Mouse (Mus musculus) lung, postnatal 25 days (tissue): Measurements from ENCODE around the gene Tanc1.
"Not testable (repeated sequence)": the region's sequence is repeated elsewhere in the genome, so short reads cannot be mapped to it uniquely, and the experiment has no call there.

Experiments
- DNase-seq: peaks from one replicate; pipeline ENCODE4 v3.0.0; 2022; ENCODE audit warnings: low spot score

Gene Tanc1

GRCm38 (mm10) chr2:59611831-59612732 is at the start of gene Tanc1:
Tanc1 (plus strand) TSS chr2:59612042.
- peak; percentile 91 for DNase-seq

DNA sequence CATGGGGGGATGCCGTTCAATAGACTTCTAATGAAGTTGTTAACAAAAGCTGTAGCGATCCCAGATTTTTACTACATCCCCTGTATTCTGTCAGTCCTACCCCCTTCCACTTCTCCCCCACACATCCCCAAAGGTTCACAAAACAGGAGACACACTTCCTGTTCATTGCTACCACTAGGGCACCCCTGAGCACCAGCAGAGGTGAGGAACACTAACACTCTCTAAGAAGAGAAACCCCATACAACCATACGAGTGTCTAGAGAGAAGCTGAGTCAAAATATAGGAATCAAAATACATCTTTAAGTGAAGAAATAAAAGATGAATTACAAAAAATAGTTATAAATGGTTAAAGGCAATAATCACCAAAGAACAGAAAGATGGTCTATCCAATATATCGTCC is 49.6 kb upstream of the Tanc1 start:
- no peak for DNase-seq

GRCm38 (mm10) chr2:59562696-59563095 is 49.1 kb upstream of the Tanc1 start:
- DNase-seq, result no peak

- DNase-seq, result not testable (repeated sequence)
Observed at GRCm38 (mm10) chr2:59564029-59564611, 47.7 kb upstream of the Tanc1 start.

DNA sequence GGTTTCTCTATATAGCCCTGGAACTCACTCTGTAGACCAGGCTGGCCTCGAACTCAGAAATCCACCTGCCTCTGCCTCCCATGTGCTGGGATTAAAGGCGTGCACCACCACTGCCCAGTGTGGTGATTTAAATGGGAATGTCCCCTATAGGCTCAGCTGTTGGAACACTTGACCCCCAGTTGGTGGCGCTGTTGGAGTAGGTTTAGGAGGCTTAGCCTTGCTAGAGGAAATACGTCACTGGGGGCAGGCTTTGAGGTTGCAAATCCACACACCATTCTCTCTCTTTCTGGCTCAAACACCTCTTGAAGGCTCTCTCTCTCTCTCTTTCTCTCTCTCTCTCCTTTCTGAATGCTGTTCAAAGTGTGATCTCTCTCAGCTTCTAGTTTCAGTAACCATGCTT is 46.9 kb upstream of the Tanc1 start:
- DNase-seq, result no peak

- DNase-seq, result no peak
Observed at GRCm38 (mm10) chr2:59580939-59581338, 30.9 kb upstream of the Tanc1 start.

DNA sequence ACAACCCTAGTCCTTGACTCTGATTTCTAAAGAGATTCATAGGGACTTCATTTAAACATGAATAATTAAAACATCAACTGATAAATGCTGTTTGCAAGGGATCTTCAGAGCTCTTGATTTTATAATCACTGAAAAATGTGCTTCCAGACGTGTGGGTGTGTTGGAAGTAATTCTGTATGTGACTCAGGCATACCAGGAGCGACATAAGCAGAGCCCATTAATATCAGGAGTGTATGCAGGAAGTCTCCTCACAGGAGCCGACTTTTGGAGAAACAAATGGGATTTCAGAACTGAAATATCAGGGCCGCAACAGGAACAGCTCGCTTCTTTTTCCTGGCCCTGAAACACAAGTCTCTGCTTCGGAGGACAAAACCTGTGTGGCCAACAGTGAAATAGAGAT is 27.9 kb upstream of the Tanc1 start:
- no peak for DNase-seq

- DNase-seq, result no peak
Observed at GRCm38 (mm10) chr2:59587387-59588095, 24.3 kb upstream of the Tanc1 start.

- no peak for DNase-seq
Observed at GRCm38 (mm10) chr2:59588096-59588405, 23.8 kb upstream of the Tanc1 start.

DNA sequence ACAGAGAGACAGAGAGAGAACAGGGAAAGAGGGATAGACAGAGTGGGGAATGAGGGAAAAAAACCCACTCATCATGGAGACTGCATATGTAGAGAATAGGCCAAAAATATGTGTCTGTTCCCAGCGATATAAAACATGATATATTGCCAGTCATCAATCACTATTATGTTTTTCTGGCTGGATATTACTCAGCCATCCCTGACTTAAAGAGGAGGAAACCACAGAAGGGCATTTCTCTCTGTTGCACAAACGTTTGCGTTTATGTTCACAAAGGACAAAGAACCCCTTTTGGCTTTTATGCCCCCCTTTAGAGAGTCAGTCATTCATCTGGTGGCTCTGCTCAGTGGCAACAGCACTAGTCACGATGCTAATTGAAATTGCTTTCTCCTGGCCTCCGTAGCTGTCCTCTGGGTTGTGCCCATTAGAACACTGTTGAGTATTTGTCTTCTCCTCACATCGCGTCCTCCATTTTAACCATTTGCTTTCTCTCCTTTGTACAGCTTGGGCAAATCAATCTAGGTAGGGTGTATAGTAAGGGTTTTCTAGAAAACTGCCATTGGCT is 18.4 kb upstream of the Tanc1 start:
- DNase-seq, result no peak

GRCm38 (mm10) chr2:59594095-59594494 is 17.7 kb upstream of the Tanc1 start:
- no peak for DNase-seq

GRCm38 (mm10) chr2:59596545-59596944 is 15.3 kb upstream of the Tanc1 start:
- DNase-seq, result no peak

DNA sequence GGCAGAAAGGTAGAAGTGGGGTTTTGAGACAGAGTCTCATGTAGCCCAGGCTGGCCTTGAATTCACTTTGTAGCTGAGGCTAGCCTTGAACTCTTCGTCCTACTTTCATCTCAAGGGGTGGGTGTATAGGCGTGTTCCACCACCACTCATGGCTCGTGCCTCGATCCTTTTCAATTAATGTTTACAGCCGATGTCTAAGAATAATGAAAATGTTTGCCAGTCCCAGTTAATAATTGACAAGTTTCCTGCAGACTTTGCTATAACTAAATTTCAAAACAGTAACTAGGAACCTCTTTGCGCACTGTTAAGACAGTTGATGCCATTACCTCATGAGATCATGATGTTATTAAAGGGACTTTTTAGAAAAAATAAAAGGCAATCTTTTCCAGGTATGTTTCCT is 13.6 kb upstream of the Tanc1 start:
- DNase-seq, result no peak

DNA sequence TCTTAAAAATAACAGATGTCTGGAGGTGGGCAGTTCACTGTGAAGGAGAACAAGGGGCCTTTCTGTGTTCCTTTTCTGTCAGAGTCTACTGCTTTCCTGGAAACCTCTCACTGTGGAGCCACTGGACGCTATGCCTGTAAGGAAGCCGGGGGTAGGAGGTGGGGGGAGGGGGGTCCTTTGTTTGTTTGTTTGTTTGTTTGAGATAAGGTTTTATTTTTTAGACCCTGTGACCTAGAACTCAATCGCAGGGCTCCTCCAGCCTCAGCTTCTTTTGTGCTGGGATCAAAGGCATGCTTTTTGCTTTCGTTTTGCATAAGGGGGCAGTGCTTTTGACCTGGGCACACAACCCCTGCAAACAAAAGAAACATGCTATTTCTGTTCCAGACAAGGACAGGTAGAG is 12.9 kb upstream of the Tanc1 start:
- DNase-seq, result no peak

DNA sequence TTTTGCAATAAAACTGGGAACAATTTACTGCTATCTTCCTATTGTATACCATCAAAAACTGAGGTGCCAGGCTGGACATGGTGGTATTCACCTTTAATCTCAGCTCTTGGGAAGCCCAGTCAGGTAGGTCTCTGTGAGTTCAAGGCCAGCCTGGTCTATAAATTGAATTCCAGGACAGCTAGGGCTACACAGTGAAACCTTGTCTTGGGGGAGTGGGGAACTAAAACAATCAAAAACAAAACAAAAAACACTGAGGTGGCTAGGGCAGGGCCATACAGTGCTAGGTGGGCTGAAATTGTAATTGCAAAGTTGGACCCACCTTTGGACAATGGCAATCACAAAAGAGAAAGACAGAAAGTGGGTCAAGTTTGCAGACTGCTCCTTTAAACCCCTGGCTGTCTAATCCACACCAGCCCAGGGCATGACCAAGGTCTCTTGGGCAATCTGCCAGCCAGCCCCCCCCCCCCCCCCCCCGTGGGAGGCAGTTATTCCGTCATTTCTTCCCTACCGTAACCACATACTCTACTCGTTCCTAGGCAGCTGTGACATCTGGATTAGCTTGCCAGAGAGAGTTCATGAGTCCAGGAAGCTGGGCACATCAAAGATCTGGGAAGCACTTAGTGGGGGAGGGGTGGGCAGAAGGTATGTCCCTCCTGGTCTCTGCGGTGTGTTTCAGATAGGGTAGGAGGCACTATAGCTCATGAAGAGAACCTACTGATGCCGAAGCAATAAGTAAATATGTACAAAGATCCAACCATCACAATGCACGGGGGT is 12.3 kb upstream of the Tanc1 start:
- DNase-seq, result no peak

GRCm38 (mm10) chr2:59600123-59600840 is 11.6 kb upstream of the Tanc1 start:
- DNase-seq, result no peak

GRCm38 (mm10) chr2:59600980-59601379 is 10.9 kb upstream of the Tanc1 start:
- DNase-seq, result peak; percentile 11

DNA sequence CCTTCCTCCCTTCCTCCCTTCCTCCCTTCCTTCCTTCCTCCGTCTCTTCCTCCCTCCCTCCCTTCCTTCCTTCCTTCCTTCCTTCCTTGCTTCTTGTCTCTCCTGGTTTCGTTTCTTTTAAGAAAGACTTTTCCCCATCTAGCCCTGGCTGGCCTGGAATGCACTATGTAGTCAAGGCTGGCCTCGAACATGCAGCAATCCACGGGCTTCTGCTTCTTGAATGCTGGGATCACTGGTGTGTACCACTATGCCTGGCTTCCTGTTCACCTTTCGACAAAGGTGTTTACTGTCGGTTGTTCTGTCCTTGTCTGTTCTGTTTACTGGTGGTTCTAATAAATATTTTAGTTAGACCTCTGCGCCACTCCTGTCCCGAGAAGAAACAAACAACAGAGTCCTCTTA is 10.4 kb upstream of the Tanc1 start:
- no peak for DNase-seq

GRCm38 (mm10) chr2:59608958-59609357 is 2.9 kb upstream of the Tanc1 start:
- no peak for DNase-seq

- no peak for DNase-seq
Observed at GRCm38 (mm10) chr2:59611216-59611810, 529 bp upstream of the Tanc1 start.
